Mouse (Mus musculus): ENCODE results near the gene Serpinb6b.

Serpinb6b gene

DNA sequence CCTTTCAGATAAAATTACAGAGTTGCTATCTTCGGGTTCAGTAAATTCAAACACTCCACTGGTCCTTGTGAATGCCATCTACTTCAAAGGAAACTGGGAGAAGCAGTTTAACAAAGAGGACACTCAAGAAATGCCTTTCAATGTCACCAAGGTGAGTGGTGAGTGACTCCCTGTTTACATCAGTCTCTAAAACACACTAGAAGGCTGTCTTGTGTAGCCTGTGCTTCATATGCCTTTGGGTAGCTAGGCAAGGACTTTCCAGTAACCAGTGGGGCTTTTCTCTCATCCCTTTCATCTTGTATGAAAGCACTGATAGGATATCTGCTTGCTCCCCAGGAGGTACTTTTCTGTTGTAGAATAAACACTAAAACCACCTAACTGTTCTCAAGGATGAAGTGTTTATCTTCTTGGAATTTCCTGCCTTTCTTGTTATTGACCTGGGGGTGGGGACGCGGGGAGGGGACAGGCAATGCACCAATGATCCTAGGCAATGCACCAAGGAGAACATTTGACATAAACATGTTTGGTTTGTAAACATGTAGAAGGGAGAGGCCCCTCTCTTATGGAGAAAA is 10.0 kb downstream of the Serpinb6b start:
- DNase-seq (ENCODE audit: low spot score), result no peak

DNA sequence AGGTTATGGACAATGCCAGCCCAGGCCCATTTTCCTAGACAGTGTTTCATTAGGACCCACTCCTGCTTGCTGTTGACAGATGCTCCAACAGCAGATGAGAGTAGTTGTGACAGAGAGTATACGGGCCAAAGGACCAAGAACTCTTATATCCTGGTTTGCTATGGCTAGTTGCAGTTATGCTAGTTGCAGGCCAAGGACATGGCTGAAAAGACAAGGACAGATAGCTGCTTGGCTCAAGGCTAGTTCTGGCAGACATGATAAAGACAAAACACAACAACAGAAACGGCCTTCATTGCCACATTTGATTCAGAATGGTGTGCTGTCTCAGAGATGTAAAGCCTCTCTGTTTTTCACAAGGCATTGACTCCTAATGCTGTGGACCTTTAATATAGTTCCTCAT is 10.7 kb downstream of the Serpinb6b start:
- DNase-seq (ENCODE audit: low spot score), result no peak

DNA sequence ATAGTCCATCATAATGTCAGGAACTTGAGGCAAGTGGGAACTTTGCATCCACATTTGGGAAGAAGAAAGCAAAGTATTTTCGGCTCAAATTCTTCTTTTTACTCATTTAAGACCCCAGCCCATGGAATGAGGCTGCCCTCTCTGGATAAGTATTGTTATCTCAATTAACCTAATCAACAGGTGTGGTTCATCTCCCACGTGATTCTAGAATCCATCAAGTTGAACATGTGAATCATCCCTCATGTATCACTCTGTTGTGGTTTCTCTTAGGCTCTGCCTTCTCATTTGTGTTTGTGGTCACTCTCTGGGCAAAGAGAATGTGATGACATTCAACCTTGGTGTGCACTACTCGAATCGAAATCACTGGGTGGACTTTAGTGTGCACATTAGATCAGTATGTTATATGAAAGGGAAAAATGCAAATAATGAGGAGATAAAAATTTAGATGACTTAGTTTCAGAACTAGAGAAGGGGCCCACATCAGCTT is 17.6 kb downstream of the Serpinb6b start:
- DNase-seq (ENCODE audit: low spot score), result no peak

DNA sequence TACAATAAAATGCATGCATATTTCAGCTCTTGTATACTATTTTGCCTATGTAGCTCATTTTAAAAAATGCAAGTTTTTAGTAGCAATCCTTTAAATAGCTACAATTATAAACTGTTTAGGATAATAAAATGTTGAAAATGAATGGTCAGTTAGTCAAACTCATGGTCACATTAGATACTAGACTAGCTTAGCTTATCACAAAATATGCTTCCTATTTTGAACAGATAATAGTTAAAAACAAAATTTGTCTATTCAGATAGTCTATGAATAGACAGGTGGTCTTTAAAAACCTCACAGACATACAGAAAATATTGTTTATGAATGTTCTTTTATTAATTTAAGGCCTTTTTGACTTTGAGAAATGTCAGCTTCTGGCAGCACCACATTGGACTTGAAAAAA is 21.2 kb downstream of the Serpinb6b start:
- DNase-seq (ENCODE audit: low spot score), result no peak

DNA sequence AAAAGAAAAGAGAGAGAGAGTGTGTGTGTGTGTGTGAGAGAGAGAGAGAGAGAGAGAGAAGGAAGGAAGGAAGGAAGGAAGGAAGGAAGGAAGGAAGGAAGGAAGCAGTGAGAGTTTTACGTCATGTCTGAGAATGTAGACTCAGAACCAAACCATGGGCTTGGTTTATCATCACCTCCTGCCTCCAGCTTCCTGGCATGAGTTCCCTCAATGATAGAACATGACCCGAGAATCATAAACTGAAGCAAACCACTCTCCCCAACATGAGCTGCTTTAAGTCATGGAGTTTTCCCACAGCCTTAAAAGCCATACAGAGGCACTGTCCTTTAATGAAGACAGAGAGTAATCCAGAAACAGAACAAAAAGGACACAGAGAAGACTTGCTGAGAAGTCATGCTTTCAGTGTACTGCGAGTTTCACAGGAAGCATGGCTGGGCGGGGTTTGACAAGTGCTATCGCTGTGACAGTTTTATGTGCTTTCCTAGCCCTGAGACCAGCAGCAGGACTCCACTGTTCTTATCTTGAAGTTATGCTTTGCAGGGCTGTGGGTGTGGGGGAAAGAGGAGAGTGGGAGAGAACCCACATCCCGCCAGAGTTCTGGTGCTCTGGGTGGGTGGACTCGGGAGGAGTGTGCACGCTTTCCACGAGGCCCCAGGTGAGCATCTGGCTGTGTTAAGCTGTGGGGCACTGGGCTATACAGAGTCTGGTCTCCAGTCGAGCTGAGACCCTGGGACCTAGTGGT is 28.3 kb downstream of the Serpinb6b start:
- no peak for DNase-seq (ENCODE audit: low spot score)

DNA sequence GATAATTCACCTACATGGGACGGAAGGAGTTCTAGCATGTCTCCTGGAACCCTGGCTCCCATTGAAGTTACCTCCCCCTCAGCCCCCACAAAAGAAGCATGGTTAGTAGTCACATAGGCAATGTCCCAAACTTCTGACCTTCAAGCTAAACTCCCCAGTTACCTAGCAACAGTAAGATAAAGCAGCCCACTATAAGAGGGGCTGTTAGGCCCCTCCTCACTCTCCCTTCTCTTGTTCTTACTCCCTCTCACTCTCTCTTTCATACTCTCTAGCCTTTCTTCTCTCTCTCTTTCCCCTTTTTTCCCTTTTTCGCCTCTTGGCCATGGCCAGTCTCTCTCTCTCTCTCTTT is 28.9 kb downstream of the Serpinb6b start:
- no peak for DNase-seq (ENCODE audit: low spot score)

DNA sequence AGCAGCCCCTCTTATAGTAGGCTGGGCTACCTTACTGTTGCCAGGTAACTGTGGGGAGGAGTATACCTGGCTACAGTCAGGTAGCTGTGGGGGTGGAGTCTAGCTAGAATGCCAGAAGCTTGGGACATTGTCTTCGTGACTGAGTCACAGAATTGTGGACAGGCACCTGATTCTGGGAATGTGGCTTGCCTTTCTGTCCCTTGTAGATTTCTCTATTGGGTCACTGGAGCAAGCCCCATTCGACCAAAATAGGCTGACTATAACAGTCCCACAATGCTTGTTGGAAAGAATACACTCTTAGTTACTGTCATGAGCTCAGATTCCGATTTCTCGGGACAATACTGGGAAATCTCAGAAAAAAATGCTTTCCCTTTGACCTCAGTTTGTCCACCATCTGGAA is 30.0 kb downstream of the Serpinb6b start:
- DNase-seq (ENCODE audit: low spot score), result no peak

DNA sequence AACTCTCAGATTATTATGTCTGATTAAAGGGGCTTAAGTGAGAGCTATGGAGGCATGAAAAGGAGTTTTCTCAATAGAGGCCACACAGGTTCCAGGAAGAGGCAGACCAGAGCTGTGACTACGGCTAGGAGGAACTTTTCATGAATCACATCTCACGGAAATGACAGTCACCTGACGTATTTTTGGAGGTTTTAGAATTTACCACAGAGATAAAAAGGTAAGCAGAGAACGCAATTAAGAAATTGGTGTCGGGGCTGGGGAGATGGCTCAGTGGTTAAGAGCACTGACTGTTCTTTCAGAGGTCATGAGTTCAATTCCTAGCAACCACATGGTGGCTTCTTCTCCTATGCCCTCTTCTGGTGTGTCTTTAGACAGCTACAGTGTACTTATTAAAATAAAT is 36.3 kb downstream of the Serpinb6b start:
- no peak for DNase-seq (ENCODE audit: low spot score)

DNA sequence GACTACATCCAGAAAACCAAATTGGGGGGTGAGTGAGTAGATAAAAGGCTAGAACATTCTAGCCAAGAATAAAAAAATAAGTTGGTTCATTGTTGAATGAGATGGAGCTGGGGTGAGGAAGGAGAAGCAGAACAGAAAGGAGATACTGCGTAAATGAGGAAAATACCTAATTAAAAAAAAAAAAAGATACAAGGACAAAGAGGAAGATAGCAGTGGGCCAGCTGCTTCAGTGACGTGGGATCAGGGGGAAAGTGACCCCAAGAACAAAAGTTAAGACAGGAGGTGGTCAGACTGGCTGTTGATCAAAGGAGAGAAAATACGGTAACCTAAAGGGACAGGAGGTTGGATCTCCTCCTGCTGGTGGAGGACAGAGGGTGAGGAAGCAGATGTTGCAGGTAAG is 37.9 kb downstream of the Serpinb6b start, which contains the start of gene Serpinb9:
TSS of gene Serpinb9 (plus strand) at position 301 of the 400 bp plus-strand sequence.
- no peak for DNase-seq (ENCODE audit: low spot score)

DNA sequence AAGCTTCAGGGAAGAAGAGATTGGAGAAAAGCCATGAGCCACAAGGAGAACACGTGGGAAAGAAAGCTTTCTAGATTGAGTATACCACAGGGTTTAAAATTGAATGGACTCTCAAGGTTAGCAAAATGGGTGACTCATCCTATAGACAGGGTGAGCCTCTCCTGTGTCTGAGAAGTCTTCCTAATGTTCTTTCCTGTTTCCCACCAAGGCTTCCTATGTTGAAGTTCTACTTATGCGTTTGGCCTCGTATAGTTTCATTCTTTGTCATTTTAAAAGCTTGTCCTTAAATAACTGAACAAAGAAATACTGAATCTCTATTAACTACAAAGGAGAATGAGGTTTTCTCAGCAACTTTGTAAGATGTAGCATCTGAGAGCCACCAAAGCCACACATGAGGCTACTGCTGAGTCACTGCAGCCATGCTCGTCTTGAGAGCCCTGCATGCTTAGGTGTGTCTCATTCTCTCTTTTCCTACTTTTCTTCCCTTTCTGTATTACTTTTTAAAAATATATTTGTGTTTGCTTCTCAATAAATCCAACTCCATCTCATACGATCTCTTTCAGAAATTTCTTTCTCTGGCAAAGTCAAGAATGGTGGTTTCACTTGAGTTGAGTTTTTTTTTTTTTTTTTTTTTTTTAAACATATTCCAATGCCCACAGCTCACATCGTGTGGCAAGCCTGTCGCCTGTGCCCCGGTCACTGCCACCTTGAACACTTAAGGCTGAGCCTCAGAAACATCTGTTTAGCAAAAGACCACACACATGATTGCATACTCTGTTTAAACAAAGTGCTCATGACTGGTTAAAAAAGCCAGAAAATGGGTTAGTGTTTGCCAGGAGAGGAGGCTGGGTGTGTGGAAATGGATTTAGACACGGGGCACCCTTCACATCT is 38.8 kb downstream of the Serpinb6b start:
- no peak for DNase-seq (ENCODE audit: low spot score)

DNA sequence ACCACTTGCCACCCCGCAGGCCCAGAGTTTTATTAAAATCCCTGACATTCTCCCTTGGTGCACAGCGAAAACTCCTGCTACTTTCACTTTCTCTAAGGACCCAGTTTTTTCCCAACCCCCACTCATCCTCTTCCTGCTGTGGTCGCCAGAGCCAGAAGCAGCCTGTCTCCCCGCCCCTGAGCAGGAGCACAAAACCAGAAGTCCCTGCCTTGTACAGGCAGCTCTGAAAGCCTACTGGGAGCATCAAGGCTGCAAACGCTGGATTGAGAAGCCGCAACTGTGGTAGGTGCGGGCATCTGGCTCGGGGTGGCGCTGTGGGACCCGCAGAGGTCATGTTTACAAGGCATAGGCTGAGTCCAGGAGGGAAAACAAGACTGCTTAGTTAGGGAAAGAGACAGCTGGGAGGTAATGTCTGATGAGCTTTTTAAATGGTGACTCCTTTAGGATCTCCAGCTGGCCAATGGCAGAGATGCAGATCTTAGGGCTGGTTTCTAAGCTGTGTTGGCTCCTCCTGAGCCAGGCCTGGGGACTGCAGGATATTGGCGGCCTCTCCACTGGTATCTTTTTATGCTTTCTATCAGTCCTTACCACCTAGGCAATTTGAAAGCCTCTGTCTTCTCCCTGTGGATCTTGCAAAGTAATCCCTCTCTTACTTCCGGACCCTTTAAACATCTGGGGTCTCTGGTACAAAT is 39.6 kb downstream of the Serpinb6b start:
- peak; percentile 76 for DNase-seq (ENCODE audit: low spot score)

DNA sequence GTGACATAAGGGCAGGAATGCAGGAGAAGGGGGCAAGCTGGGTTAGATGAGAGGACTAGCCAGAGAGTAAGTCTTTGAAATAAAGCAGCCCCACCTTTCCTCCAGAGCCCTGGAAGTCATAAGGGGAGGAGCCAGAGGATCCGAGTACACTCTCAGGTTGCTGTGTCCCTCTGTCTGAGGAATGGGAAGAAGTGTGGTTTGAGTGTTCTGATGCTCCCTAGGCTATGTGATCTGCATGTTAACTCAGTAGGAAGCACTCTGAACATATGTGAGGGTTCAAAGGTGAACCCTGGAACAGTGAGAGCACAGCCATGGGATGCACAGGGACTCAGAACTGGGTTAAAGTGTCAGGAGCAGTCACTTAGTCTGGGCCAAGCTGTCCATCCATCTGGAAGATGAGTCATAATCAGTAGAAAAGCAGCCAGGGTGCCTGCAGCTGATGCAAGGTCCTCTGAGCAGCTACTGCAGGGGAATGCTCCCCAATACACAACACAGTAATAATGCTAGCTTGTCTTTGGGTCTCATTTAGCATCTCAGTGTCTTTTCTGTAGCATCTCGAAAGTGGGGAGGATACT is 40.6 kb downstream of the Serpinb6b start:
- DNase-seq (ENCODE audit: low spot score), result peak; percentile 1

DNA sequence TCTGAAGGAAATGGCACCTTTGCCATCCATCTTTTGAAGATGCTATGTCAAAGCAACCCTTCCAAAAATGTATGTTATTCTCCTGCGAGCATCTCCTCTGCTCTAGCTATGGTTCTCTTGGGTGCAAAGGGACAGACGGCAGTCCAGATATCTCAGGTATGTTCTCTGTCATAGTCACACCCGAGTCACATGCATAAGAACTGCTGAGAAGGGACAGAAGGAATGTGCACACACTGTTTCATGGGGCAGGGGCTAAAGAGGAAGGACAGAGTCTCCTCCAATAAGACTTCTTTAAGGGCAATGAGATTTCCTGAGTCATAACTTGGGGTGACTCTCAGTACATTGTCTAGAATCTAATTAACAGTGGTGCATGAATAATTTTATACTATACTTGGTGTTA is 41.5 kb downstream of the Serpinb6b start:
- no peak for DNase-seq (ENCODE audit: low spot score)

DNA sequence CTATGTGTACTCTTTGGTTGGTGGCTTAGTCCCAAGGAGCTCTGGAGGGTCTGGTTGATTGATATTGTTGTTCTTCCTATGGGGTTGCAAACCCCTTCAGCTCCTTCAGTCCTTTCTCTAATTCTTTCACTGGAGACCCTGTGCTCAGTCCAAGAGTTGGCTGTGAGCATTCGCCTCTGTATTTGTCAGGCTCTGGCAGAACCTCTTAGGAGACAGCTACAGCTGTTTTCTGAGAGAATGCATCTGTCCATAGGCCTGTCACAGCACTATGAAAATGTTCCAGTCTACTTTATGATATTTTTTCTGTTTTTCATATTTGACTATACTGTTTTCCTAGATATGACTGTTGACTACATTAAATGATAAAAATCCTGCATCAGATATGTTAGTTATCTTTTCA is 47.4 kb downstream of the Serpinb6b start:
- no peak for DNase-seq (ENCODE audit: low spot score)

DNA sequence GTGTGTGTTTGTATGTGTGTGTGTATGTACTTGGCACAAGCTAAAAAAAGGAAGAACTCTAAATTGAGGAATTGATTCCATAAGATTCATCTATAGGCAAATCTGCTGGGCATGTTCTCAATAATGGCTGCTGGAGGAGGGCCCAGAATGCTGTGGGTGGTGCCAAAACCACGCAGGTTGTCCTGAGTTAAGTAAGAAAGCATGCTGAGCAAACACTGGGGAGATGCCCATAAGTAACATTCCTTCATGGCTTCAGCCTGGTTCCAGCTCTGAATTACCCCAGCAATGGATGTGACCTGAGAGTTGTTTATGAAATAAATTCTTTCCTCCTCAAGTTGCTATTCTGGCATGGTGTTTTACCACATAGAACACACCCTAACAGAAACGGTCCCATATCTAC is 48.3 kb downstream of the Serpinb6b start:
- no peak for DNase-seq (ENCODE audit: low spot score)

DNA sequence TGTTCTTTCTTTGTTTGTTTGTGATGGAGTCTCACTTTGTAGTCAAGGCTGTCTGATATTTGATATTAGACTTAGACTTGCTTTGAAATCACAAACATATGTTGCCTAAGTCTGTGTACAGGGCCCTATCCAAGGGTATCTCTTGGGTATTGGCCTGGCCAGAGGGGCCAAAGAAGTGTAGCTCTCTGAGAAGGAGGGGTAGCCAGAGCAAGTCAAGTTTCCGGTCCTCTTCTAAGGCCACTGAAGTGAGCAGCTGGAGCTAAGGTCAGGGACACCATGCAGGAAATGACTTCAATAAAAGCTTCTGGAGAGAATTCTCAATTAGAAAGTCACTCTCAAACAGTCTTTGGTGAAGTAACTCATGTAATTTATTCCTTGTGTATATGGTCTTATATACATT is 57.4 kb downstream of the Serpinb6b start:
- no peak for DNase-seq (ENCODE audit: low spot score)

DNA sequence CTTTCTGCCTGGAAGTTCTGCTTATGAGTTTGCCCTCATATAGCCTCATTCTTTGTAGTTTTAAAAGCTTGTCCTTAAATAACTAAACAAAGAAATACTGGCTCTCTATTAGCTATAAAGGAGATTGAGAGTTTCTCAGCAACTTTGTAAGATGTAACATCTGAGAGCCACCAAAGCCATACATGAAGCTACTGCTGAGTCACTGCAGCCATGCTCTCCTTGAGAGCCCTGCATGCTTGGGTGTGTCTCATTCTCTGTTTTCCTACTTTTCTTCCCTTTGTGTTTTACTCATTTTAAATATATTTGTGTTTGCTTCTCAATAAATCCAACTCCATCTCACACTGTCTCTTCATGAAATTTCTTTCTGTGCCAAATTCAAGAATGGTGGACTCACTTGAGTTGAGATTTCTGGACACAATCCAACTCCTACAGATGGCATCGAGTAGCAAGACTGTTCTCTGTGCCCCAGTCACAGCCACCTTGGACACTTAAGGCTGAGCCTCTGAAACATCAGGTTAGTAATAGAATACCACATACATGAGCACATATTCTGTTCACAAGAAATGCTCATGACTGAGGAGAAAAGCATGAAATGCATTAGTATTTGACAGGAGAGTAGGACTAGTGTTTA is 61.5 kb downstream of the Serpinb6b start:
- DNase-seq (ENCODE audit: low spot score), result no peak

DNA sequence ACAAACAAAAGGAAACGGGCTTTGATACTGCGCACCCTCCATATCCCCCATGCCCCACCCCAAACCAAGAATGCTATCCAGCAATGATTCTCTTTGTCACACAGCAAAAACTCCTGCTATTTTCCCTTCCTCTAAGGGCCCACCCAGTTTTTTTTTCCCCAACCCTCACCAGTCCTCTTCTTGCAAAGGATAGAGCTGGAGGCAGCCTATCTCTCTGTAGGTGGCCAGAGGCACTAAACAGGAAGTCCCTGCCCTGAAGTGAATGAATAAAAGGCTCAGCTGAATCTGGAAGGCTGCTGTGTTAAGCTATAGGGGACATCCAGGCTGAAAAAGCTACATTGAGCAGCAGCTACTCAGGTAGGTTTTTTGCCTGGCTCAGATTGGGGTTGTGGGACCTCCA is 62.2 kb downstream of the Serpinb6b start, which contains the start of gene Serpinb9b:
TSS of gene Serpinb9b (plus strand) at position 173 of the 400 bp plus-strand sequence.
- no peak for DNase-seq (ENCODE audit: low spot score)

DNA sequence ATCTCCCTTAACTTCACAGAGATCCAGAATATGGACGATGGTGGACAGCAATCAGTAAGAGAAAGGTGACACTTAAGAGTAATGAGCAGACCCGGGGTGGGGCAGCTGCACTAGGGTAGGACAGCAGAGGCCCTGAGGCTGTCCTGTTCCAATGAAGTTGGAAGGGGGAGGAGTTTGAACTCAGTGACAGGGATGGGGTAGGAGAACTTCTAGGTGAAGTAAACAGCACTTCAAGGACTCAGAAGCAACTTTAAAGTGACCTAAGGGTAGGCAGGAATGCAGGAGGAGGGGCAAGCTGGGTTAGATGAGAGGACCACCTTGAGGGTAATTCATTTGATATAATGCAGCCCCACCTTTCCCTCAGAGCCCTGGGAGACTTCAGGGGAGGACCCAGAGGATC is 63.1 kb downstream of the Serpinb6b start:
- no peak for DNase-seq (ENCODE audit: low spot score)

DNA sequence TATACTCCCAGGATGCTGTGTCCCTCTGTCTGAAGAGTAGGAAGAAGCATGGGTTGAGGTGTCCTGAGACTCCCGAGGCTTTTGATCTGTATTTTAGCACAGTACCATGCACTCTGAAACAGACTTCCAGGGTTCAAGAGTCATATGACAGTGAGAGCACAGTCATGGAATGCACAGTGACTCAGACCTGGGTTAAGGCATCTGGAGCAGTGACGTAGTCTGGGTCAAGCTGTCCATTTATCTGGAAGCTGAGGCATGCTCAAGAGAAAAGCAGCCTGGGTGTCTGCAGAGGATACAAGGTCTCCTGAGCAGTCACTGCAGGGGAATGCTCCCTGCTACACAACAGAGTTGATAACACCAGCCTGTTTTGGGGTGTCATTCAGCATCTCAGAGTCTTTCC is 63.5 kb downstream of the Serpinb6b start:
- no peak for DNase-seq (ENCODE audit: low spot score)

All from embryo, embryonic 10.5 days (tissue).